Comparison of ENCODE assay signal across 26 mouse cellular contexts in genomic region chr1:48609026-48609425, GRCm38 (mm10).
A peak's percentile ranks its signal among the peaks of the same experiment; 100 is the strongest.
DNase-seq lines count a peak whose midpoint lies in the region; ATAC-seq and TF ChIP-seq lines count a peak whose summit lies in the region.
"Had no signal": no experiment of that assay in that cellular context is flagged by ENCODE, and none has a peak within 500 bp of the region (broad histone marks: within the 10 kb centered on the region; RNA-seq: fewer than 3 reads in every experiment).

No protein-coding gene starts in this region.

- H3K9me3 ChIP-seq in forebrain, postnatal 0 days (ENCODE audit: low read length) = no peaks in the 10 kb centered on the region
- no peaks in the 10 kb centered on the region for H3K9me3 ChIP-seq in forebrain, embryonic 16.5 days (ENCODE audit: control insufficient read depth, low read length)
- H3K9me3 ChIP-seq: embryonic facial prominence, embryonic 10.5 days; forebrain, embryonic 10.5 days; heart, embryonic 13.5 days; kidney, embryonic 15.5 days; limb, embryonic 10.5 days; liver, embryonic 15.5 days; lung, embryonic 15.5 days; midbrain, embryonic 15.5 days; neural tube, embryonic 12.5 days had no signal

- H3K27me3 ChIP-seq in forebrain, postnatal 0 days (ENCODE audit: insufficient read depth, low read length) = no peaks in the 10 kb centered on the region
- no peaks in the 10 kb centered on the region for H3K27me3 ChIP-seq in forebrain, embryonic 16.5 days (replicated peaks; ENCODE audit: control insufficient read depth, insufficient read depth, low read length)
- H3K27me3 ChIP-seq: heart, embryonic 13.5 days; kidney, embryonic 15.5 days; liver, embryonic 15.5 days; lung, embryonic 15.5 days; midbrain, embryonic 15.5 days; neural tube, embryonic 12.5 days had no signal

- peak; percentile 73 for ATAC-seq in forebrain, postnatal 0 days
- ATAC-seq in forebrain, embryonic 16.5 days = no peak
- ATAC-seq: midbrain, embryonic 15.5 days had no signal

- DNase-seq in forebrain, postnatal 0 days = peak; percentile 17
- DNase-seq in right cerebral cortex, adult 18-20 months = peak; percentile 39
- no peak for DNase-seq in right cerebral cortex, postnatal 4 days
- peak; percentile 6 to 72 for DNase-seq in left cerebral cortex, postnatal 14 days (ENCODE audit: low spot score in 2 of 2)
- DNase-seq in telencephalon, adult 2 months (ENCODE audit: low read depth, low spot score) = peak; percentile 76
- no peak for DNase-seq in lung, postnatal 36 days
- DNase-seq in kidney, postnatal 10 days = no peak
- DNase-seq: adrenal gland, postnatal 14 days; cerebellum, adult 9-11 months; gastrocnemius, postnatal 14 days; heart, adult 11 months; heart, postnatal 14 days; kidney, adult 11 months; liver; lung, postnatal 4 days; spleen, adult 18-20 months had no signal

- H3K4me3 ChIP-seq in forebrain, postnatal 0 days (ENCODE audit: low read depth, low read length) = no peak overlapping the region
- H3K4me3 ChIP-seq in forebrain, embryonic 16.5 days (replicated peaks; ENCODE audit: low read length) = no peak overlapping the region
- H3K4me3 ChIP-seq: embryonic facial prominence, embryonic 10.5 days; forebrain, embryonic 10.5 days; heart, embryonic 13.5 days; kidney, embryonic 15.5 days; limb, embryonic 10.5 days; liver, embryonic 15.5 days; lung, embryonic 15.5 days; midbrain, embryonic 15.5 days; neural tube, embryonic 12.5 days had no signal

- TF ChIP-seq CTCF in forebrain, postnatal 0 days (IDR thresholded peaks at IDR 0.05; ENCODE audit: low read depth) = no peak

- no peak overlapping the region for H3K9ac ChIP-seq in forebrain, postnatal 0 days
- H3K9ac ChIP-seq in forebrain, embryonic 16.5 days (replicated peaks; ENCODE audit: low read depth, low read length) = no peak overlapping the region
- H3K9ac ChIP-seq: heart, embryonic 13.5 days; kidney, embryonic 15.5 days; liver, embryonic 15.5 days; lung, embryonic 15.5 days; midbrain, embryonic 15.5 days; neural tube, embryonic 12.5 days had no signal

- intact Hi-C loops in left cerebral cortex, postnatal 14 days (cut with DNase I) = no loop called here

- H3K4me1 ChIP-seq in forebrain, postnatal 0 days (ENCODE audit: insufficient read depth) = no peaks in the 10 kb centered on the region
- no peaks in the 10 kb centered on the region for H3K4me1 ChIP-seq in forebrain, embryonic 16.5 days (replicated peaks; ENCODE audit: control insufficient read depth, insufficient read depth, low read length)
- H3K4me1 ChIP-seq: embryonic facial prominence, embryonic 10.5 days; forebrain, embryonic 10.5 days; heart, embryonic 13.5 days; kidney, embryonic 15.5 days; limb, embryonic 10.5 days; liver, embryonic 15.5 days; lung, embryonic 15.5 days; midbrain, embryonic 15.5 days; neural tube, embryonic 12.5 days had no signal

- 68% methylated on average over 1 of the region's 1 CpGs for WGBS in forebrain, postnatal 0 days
- WGBS in forebrain, embryonic 16.5 days = 81% methylated on average over 1 of the region's 1 CpGs

- H3K27ac ChIP-seq in forebrain, postnatal 0 days (ENCODE audit: low read depth, low read length) = no peak overlapping the region
- H3K27ac ChIP-seq in forebrain, embryonic 16.5 days (ENCODE audit: low read length) = no peak overlapping the region
- H3K27ac ChIP-seq: embryonic facial prominence, embryonic 10.5 days; forebrain, embryonic 10.5 days; heart, embryonic 13.5 days; kidney, embryonic 15.5 days; limb, embryonic 10.5 days; liver, embryonic 15.5 days; lung, embryonic 15.5 days; midbrain, embryonic 15.5 days; neural tube, embryonic 12.5 days had no signal

- H3K4me2 ChIP-seq in forebrain, postnatal 0 days (ENCODE audit: low read depth) = no peak overlapping the region
- no peak overlapping the region for H3K4me2 ChIP-seq in forebrain, embryonic 16.5 days (ENCODE audit: low read length)
- H3K4me2 ChIP-seq: heart, embryonic 13.5 days; kidney, embryonic 15.5 days; liver, embryonic 15.5 days; lung, embryonic 15.5 days; midbrain, embryonic 15.5 days; neural tube, embryonic 12.5 days had no signal

- H3K36me3 ChIP-seq in forebrain, postnatal 0 days (ENCODE audit: insufficient read depth) = no peaks in the 10 kb centered on the region
- no peaks in the 10 kb centered on the region for H3K36me3 ChIP-seq in forebrain, embryonic 16.5 days (ENCODE audit: control insufficient read depth, insufficient read depth)
- H3K36me3 ChIP-seq: embryonic facial prominence, embryonic 10.5 days; forebrain, embryonic 10.5 days; heart, embryonic 13.5 days; kidney, embryonic 15.5 days; limb, embryonic 10.5 days; liver, embryonic 15.5 days; lung, embryonic 15.5 days; midbrain, embryonic 15.5 days; neural tube, embryonic 12.5 days had no signal

Comparison
In these comparisons a context has a peak if more than half of its experiments do, and no peak if none do; other contexts are left out.
1. DNase-seq: peak in forebrain, postnatal 0 days (single experiment), right cerebral cortex, adult 18-20 months (single experiment), left cerebral cortex, postnatal 14 days (2 of 2) and telencephalon, adult 2 months (single experiment); none in right cerebral cortex, postnatal 4 days (single experiment), lung, postnatal 36 days (single experiment) and kidney, postnatal 10 days (single experiment).